Mouse (Mus musculus): Measurements from ENCODE around the gene Fbrs. TPM values are rescaled to one million over a fixed set of nuclear protein-coding genes. Genes with fewer than 3 reads are reported as not detected.
"Not testable (repeated sequence)": the region's sequence is repeated elsewhere in the genome, so short reads cannot be mapped to it uniquely, and the experiment has no call there.

Gene Fbrs
- total RNA-seq (2021): 10 to 100 TPM; 70.8 to 71.2 TPM

DNA sequence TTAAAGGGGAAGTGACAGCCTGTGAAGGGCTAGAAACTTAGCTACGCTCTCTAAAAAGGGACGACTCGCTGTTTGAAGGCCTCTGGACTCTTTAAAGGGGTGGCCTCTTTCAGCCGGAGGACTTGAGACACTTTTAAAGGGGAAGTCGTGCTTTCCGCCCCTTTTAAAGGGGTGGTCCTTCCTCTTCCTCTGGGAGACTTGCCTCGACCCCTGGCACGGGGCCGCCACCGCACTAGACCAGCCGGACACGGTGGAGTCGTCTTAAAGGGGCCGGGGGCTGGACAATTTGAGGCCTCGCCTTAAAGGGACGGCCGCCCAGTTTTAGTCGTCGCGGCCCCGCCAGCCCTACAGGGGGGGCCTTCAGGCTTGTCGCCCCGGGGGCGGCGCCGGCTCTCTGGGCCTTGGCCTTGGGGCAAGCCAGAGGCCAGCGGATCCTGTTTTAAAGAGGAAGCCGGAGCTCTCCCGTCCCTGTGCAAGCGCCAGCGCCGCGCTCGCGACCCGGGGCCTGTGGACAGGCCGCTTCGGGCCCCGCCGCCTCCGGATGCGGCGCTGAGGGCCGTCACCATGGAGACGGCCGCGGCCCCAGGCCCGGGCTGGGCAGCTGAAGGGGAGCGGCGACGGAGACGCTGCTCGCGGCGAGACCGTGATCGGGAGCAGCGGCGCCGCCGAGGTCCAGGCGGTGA is at the start of gene Fbrs:
Gene Fbrs (plus strand): TSS at position 565 of the 683 bp plus-strand sequence.
- intact Hi-C loops (cut with DNase I): loop anchor here (10.0 kb wide), 1 partner anchor 114 kb away; no protein-coding TSS in a partner anchor
- DNase-seq: peak; percentile 99

DNA sequence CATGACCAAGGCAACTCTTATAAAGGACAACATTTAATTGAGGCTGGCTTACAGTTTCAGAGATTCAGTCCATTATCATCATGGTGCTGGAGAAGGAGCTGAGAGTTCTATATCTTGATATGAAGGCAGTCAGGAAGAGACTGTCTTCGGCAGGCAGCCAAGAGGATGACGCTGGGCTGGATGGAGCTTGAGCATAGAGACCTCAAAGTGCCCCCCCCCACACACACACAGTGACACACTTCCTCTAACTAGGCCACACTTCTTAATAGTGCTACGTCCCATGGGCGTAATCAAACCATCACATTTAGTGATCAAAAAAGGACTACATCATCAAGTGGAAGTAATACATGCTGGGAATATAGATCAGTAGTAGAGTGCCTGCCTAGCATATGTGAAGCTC is 43.8 kb upstream of the Fbrs start:
- intact Hi-C loops (cut with DNase I): no loop called here
- DNase-seq: no peak

DNA sequence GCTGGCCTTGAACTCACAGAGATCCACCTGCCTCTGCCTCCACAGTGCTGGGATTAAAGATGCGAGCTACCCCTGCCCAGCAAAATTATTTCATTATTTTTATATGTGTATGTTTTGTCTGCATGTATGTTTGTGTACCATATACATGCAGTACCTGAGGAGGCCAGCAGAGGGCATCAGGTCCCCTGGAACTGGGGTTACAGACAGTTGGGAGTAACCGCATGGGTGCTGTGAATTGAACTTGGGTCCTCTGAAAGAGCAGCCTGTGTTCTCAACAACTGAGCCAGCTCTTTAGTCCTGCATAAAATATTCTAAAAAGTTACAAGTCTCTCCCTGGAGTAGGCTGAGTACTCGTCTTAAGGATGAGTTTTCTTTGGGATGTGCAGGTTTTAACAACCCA is 41.3 kb upstream of the Fbrs start:
- intact Hi-C loops (cut with DNase I): no loop called here
- no peak for DNase-seq

DNA sequence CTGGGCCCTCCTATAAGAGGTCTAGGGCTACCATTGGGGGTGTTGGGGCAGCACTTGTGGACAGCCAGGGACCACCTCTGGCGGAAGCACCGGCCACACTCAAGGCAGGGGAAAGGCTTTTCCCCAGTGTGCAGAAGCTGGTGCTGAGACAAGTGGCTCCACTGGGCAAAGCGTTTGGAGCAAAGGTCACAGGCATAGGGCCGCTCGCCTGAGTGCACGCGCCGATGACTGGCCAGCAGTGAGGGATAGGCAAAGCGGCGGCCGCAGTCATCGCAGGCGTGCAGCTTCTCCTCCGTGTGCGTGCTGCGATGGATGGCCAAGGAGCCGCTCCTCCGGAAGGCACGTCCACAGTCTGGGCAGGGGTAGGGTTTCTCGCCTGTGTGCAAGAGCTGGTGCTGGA is 35.0 kb upstream of the Fbrs start:
- no peak for DNase-seq
- intact Hi-C loops (cut with DNase I): no loop called here

DNA sequence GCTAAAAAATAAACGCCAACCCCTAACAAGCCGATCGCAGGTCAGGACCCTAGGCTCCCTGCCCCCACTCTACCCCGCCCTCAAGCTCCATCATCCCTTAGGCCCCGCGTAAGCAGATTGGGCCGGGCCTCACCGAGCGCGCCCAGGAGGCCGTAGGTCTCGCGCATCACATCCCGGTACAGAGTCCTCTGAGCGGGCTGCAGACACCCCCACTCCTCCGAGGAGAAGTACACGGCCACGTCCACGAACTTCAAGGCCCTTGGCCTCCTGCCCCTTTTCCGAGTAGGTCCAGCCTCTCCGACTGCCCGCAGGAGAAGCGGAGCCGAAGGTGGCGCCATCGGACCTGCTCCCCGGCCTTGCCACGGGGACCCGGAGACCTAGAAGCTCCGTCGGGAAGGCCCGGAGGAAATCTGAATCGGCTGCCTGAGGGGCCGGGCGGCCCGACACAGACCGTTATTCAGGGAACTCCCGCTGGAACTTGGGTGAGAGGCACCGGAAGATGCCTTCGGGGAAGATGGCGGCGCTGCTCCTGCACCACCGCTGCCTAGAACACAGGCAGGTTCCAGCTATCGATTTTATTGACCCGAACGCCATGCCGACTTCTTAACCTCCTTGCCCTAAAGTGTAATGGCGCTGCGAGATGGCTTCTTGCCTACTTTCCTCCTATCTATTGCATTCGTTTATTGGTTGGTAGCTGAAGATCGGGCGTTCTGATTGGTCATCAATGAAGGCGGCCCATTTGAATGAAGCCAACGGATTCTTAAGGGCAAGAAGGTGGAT is 30.3 kb upstream of the Fbrs start, which contains the start of gene Zfp689:
Gene Zfp689 (minus strand): TSS at position 638 of the 780 bp plus-strand sequence.
- intact Hi-C loops (cut with DNase I): no loop called here
- peak; percentile 93 for DNase-seq

DNA sequence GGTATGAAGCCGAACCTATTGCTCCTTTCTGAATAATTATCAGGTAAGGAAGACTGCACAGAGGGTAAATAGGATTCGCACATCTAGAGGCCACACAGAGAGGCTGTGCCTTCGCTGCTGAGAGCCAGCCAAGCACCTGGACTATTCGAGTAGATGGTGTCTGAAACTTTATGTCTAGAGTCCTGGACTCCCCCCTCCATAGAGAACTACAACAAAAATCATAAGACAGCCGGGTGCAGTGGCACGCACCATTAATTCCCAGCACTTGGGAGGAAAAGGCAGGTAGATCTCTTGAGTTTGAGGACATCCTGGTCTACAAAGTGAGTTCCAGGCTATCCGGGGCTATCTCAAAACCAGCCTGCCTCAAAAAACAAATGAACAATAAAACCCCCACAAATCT is 29.0 kb upstream of the Fbrs start:
- intact Hi-C loops (cut with DNase I): no loop called here
- no peak for DNase-seq

DNA sequence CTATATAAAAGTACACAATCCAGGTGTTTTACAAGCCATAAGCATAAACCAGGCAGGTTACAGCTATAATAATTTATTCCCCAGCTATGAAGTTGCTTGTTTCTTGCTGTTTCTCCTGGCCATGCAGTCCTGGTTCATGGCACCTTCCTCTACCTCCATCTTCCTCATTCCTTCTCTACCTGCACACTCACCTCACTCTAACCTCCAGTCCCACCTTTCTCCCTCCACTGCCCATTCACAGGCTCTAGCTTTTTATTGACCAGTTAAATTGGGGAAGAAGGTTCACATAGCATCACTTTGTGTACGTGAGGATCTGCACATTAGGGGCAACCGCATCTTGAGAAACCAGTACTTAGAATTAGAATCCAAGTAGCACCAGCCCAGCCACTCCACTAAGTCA is 25.9 kb upstream of the Fbrs start:
- no peak for DNase-seq
- intact Hi-C loops (cut with DNase I): no loop called here

DNA sequence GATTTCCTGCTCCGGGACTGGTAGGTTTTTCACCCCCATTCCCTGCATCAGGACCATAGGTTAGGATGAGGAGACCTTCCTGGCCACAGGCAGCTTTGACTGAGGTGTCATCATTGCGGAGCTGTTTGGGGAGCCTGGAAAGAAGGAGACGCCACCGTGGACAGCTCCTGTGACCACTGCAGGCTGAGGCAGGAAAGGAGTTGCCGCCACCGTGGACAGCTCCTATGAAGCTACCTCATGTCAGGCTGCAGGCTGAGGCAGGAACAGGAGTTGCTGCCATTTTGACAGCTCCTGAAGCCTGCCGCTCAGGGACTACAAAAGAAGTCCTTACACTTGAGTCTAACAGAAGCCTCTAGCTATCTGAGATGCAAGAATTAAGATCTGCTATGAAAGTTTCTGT is 24.1 kb upstream of the Fbrs start:
- intact Hi-C loops (cut with DNase I): no loop called here
- no peak for DNase-seq

DNA sequence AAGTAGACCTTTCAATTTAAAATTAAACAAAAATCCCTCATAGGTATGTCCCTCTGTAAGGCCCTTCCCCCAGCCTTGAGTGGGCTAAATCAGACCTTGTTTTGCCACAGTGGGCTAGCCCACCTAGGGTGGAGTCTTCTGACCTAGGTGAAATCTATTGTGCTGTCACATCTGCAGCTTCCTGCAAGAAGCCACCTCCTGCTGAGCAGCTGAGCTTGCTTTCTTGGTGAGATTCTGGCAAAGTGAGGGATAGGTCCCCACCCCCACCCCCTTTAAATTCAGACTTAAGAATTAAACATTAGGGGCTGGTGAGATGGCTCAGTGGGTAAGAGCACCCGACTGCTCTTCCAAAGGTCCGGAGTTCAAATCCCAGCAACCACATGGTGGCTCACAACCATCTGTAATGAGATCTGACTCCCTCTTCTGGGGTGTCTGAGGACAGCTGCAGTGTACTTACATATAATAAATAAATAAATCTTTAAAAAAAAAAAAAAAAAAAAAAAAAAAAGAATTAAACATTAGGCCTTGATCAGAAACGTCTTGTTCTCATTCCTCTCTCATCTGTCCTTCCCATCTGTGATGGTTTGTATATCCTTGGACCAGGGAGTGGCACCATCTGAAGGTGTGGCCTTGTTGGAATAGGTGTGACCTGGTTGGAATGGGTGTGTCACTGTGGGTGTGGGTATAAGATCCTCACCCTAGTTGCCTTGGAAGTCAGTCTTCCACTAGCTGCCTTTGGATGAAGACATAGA is 20.5 kb upstream of the Fbrs start:
- DNase-seq: not testable (repeated sequence)

DNA sequence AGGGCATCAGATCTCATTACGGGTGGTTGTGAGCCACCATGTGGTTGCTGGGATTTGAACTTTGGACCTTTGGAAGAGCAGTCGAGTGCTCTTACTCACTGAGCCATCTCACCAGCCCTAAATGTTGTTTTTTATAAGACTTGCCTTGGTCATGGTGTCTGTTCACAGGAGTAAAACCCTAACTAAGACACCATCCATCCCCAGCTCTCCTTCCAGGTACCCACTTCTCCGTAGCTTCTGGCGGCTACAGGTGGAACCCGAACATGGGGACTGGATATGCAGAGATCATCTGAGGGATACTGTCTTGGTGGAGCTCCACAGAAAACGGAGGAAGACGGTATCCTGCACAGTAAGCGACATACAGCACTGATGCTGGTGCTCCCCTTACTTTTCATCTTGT is 19.7 kb upstream of the Fbrs start, which contains the start of gene Prr14:
Gene Prr14 (plus strand): TSS at position 301 of the 400 bp plus-strand sequence.
- DNase-seq; intact Hi-C loops (cut with DNase I): not testable (repeated sequence)

More for the DNA sequence above, 20.5 kb upstream of the Fbrs start:
- intact Hi-C loops (cut with DNase I): not testable (repeated sequence)

DNA sequence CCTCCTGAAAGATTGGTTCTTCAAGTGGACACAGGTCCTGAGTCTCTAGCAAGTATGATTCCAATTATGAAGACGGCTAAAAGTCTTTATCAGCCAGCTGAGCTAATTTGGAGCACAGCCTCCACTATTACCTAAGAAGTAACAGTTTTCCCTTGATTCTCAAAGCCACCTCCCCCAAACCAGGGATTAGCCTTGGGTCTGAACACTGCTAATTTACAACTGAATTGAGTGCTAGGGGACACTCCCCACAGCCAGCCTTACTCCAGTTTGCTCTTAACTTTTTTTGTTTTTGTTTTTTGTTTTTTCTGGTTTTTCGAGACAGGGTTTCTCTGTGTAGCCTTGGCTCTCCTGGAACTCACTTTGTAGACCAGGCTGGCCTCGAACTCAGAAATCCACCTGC is 13.8 kb upstream of the Fbrs start:
- no peak for DNase-seq
- intact Hi-C loops (cut with DNase I): no loop called here

DNA sequence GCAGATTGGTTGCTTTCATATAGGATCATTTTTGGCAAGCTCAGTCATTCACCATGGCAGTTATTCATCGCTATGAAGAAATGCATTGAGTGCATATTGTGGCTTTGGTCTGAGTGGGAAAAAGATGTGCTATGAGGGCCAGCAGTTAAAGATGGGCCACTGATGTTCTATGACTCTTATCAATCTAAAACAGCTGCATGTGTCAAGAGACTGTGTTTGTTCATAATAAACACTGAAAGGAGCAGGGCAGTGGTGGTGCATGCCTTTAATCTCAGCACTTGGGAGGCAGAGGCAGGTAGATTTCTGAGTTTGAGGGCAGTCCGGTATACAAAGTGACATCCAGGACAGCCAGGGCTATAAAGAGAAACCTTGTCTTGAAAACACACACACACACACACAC is 13.3 kb upstream of the Fbrs start:
- intact Hi-C loops (cut with DNase I); DNase-seq: not testable (repeated sequence)

DNA sequence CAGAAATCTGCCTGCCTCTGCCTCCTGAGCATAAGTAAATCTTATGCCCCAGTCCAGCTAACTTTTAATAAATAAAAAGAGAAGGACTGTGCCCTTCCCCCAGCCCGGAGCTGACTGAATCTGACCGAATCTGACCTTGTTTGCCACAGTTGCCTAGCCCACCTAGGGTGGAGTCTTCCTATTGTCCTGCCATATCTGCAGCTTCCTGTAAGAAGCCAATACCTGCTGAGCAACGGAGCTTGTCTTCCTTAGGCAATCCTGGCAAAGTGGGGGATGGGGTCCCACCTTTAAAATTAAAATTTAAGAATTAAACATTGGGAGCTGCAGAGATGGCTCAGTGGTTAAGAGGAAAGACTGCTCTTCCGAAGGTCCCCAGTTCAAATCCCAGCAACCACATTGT is 12.4 kb upstream of the Fbrs start:
- DNase-seq: no peak
- intact Hi-C loops (cut with DNase I): no loop called here

DNA sequence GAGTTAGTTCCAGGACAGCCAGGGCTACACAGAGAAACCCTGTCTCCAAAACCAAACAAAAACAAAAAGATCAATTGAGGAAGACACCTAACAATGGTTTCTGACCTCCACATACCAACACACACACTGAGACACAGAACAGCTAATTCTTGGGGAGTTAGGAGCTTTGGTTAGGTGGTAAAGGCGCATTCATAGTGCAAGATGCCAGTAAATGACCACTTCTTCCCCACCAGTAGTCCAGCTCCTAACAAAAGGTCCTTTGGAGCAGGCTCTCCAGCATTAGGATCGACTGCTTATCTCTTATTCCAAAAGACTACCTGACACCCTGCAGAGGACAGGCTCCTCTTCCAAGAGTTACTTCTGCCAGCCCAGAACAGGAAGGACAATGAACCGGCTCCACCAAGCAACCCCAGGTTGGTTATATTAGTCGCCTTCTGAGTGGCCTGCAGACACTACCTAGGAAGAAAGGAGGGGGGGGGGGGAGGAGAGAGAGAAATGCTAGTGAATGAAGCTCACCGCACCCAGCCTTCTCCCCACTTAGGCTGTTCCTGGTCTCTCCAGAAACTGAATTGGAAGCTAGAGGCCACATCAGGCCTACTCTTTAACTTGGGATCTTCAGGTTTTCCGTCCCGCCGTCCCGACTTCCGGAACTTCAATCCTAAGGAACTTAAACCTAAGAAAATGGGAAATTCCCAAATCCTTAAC is 8.8 kb upstream of the Fbrs start:
- intact Hi-C loops (cut with DNase I): loop anchor here (10.0 kb wide), 1 partner anchor 105 kb away; no protein-coding TSS in a partner anchor
- DNase-seq: no peak

DNA sequence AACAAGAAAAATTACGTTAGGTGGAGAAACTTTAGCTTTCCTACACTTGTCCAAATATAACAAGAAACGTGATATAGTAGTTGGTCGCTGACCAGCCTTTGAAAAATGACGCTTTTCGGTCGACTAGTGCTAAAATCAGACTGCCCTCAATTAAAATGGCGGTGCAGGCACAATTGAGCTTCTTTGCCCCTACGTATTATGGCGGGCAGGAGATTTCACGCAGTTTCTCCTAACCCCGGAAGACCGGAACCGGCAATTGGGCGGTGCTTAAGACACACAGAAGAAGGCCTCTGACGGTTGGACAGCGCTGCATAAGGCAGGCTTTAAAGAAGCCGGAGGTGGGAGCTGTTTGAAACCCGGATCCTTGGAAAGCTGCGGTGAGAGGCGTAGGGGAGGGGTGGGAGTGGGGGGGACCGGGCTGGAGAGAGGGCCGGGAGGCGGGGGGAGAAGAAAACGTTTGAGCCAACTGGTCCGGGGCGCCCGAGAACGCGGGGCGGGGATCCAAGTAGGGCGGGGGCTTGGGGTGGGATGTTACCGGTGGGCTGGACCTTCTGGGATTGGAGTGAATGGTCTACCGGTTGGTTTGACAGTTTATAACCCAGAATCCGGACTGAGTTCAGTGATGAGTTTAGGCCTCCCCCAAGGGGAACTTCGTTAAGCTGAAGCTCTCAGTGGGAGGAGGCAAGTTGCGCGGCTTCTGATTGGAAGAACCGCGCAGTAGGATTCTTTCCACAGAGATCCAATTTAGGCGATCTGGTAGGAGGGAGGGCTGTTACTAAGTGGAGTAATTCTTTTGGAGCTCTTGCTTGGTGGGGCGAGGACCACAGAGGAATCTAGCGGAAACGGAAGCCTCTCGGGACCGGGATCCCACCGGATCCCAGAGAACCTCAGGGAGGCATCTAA is 8.0 kb upstream of the Fbrs start:
- peak; percentile 97 for DNase-seq
- intact Hi-C loops (cut with DNase I): loop anchor here (10.0 kb wide), 1 partner anchor 106 kb away; no protein-coding TSS in a partner anchor

DNA sequence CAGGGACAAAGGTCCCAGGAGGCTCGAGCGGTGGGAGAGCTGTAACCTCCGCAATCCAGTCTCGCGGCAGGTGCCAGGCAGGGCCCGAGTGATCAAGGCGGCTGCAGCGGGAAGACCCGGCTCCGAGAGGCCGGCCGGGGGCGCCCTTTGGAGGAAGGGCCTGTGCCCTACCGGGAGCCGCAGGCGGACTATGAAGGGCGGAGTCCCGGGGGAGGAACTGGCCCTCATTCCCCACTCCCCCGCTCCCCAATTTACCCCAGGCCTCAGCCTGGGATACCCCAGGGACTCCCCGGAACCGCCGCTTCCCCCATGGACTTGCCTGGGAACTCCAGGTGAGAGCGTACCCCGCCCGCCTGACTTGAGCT is 7.4 kb upstream of the Fbrs start:
- DNase-seq: peak; percentile 60
- intact Hi-C loops (cut with DNase I): loop anchor here (10.0 kb wide), 1 partner anchor 107 kb away; no protein-coding TSS in a partner anchor

DNA sequence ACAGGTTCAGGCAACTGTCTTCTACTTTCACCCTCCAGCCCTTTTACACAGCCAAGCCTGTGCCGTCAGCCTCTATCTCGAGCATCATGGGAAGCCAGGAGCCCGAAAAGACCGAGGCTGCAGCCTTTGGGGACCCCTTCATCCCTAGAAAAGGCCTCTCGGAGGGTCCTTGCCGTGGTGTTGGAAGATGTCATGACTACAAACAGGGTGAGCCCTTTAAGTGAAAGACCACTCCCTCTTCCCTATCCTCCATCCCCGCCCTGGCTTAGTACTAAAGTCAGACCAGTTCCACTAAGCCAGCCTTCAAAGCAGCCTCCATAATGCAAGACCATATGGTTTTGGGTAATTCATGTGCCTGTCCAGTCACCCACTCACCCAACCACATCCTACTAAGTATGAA is 6.9 kb upstream of the Fbrs start:
- no peak for DNase-seq
- intact Hi-C loops (cut with DNase I): loop anchor here (10.0 kb wide), 1 partner anchor 107 kb away; no protein-coding TSS in a partner anchor

DNA sequence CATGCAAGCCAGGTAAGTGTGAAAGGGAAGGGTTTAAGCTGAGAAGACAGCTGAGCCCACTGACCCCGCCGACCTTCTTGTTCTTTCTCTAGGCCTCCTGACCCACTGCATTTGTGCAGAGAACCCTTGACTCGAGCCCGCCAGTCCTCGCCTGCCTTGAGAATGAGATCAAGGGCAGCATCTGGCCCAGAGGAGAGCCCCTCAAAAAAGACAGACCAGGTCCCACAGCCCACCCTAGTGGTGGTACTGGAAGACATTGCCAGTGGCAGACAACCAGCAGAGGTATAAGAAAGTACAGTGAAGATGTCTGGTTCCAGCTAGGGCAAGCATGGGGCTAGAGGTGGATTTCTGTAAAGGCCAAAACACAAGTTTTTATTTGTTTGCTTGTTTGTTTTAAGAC is 5.3 kb upstream of the Fbrs start:
- DNase-seq: peak; percentile 31
- intact Hi-C loops (cut with DNase I): loop anchor here (10.0 kb wide), 1 partner anchor 109 kb away; no protein-coding TSS in a partner anchor

DNA sequence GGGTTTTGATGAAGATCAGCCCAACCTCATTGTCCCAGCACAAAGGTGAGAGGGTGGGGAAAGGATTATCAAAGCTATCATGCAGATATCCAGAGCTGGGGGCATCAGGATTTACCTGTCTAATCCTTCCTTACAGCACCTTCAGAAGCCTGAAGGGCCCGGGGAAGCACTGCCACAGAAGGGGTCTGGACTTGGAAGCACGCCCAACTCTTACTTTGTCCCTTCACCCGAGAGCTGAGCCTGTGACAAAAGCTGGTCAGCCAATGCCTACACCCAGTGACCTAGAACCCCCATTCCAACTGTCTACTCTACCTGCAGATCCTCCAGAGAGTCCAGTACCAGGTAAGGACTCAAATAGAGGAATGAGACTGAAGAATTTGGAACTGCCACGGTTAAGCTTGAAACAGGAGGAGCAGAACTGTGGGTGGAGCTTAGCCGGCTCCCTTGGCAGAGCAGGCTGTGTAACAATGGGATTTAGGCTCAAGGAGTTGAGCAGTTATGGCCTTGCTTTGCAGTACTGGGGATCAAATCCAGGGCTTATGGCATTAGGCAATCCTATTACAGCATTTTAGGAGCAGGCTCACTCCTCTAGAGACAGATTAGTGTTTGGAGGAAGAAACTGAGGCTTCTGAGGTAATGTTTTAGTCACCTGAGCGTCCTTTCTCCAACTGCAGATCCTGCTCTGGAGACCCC is 4.5 kb upstream of the Fbrs start:
- DNase-seq: no peak
- intact Hi-C loops (cut with DNase I): loop anchor here (10.0 kb wide), 1 partner anchor 110 kb away; no protein-coding TSS in a partner anchor

Measured in left cerebral cortex, postnatal 4 days (tissue).